ENCODE assay signal across 26 mouse cellular contexts in genomic region chr12:68333366-68333765, GRCm38 (mm10).
DNase-seq lines count a peak whose midpoint lies in the region; ATAC-seq and TF ChIP-seq lines count a peak whose summit lies in the region.
"Had no signal": no experiment of that assay in that cellular context is flagged by ENCODE, and none has a peak within 500 bp of the region (broad histone marks: within the 10 kb centered on the region; RNA-seq: fewer than 3 reads in every experiment).

No protein-coding gene starts in this region.

- H3K4me3 ChIP-seq in forebrain, embryonic 13.5 days, result no peak overlapping the region
- no peak overlapping the region for H3K4me3 ChIP-seq in forebrain, postnatal 0 days (ENCODE audit: low read depth, low read length)
- no peak overlapping the region for H3K4me3 ChIP-seq in forebrain, embryonic 15.5 days
- no peak overlapping the region for H3K4me3 ChIP-seq in forebrain, embryonic 12.5 days (replicated peaks)
- H3K4me3 ChIP-seq: embryonic facial prominence, embryonic 13.5 days; embryonic facial prominence, embryonic 15.5 days; erythroblast, embryonic 14.5 days; forebrain, embryonic 10.5 days had no signal

- no peak overlapping the region for H3K27ac ChIP-seq in forebrain, embryonic 13.5 days
- no peak overlapping the region for H3K27ac ChIP-seq in forebrain, postnatal 0 days (ENCODE audit: low read depth, low read length)
- H3K27ac ChIP-seq in forebrain, embryonic 15.5 days (replicated peaks), result no peak overlapping the region
- H3K27ac ChIP-seq in forebrain, embryonic 12.5 days, result no peak overlapping the region
- H3K27ac ChIP-seq: embryonic facial prominence, embryonic 13.5 days; embryonic facial prominence, embryonic 15.5 days; forebrain, embryonic 10.5 days had no signal

- H3K9ac ChIP-seq in forebrain, embryonic 13.5 days, result no peak overlapping the region
- H3K9ac ChIP-seq in forebrain, postnatal 0 days, result no peak overlapping the region
- no peak overlapping the region for H3K9ac ChIP-seq in forebrain, embryonic 15.5 days (replicated peaks)
- H3K9ac ChIP-seq in forebrain, embryonic 12.5 days, result no peak overlapping the region
- H3K9ac ChIP-seq: embryonic facial prominence, embryonic 13.5 days; embryonic facial prominence, embryonic 15.5 days had no signal

- ATAC-seq in forebrain, embryonic 13.5 days, result 0 out of 2 replicates have a peak, but pooled peaks have one; percentile 30
- ATAC-seq in forebrain, postnatal 0 days, result no peak
- ATAC-seq in forebrain, embryonic 15.5 days (replicated peaks), result peak; percentile 43; the same call in 1 of the 2 replicates
- ATAC-seq in forebrain, embryonic 12.5 days (ENCODE audit: low FRiP score), result no peak
- ATAC-seq in megakaryocyte-erythroid progenitor cell, adult 5-6 weeks (replicated peaks; ENCODE audit: low FRiP score, low TSS enrichment, poor library complexity, severe bottlenecking), result no peak
- ATAC-seq: CD4-positive, CD25-positive, alpha-beta regulatory T cell, adult 4 months had no signal

- no peaks in the 10 kb centered on the region for H3K27me3 ChIP-seq in forebrain, embryonic 13.5 days
- no peaks in the 10 kb centered on the region for H3K27me3 ChIP-seq in forebrain, postnatal 0 days (ENCODE audit: insufficient read depth, low read length)
- H3K27me3 ChIP-seq in forebrain, embryonic 15.5 days, result no peaks in the 10 kb centered on the region
- no peaks in the 10 kb centered on the region for H3K27me3 ChIP-seq in forebrain, embryonic 12.5 days
- H3K27me3 ChIP-seq: CH12.LX; embryonic facial prominence, embryonic 13.5 days; embryonic facial prominence, embryonic 15.5 days had no signal

- WGBS in forebrain, embryonic 13.5 days, result 36% methylated on average over 4 of the region's 4 CpGs
- 25% methylated on average over 4 of the region's 4 CpGs for WGBS in forebrain, postnatal 0 days
- 23% methylated on average over 4 of the region's 4 CpGs for WGBS in forebrain, embryonic 15.5 days
- 46% methylated on average over 4 of the region's 4 CpGs for WGBS in forebrain, embryonic 12.5 days

- no peaks in the 10 kb centered on the region for H3K36me3 ChIP-seq in forebrain, embryonic 13.5 days (ENCODE audit: poor library complexity, severe bottlenecking)
- H3K36me3 ChIP-seq in forebrain, postnatal 0 days (ENCODE audit: insufficient read depth), result no peaks in the 10 kb centered on the region
- no peaks in the 10 kb centered on the region for H3K36me3 ChIP-seq in forebrain, embryonic 15.5 days
- no peaks in the 10 kb centered on the region for H3K36me3 ChIP-seq in forebrain, embryonic 12.5 days (replicated peaks)
- H3K36me3 ChIP-seq: embryonic facial prominence, embryonic 13.5 days; embryonic facial prominence, embryonic 15.5 days; forebrain, embryonic 10.5 days; G1E had no signal

- TF ChIP-seq CTCF in forebrain, postnatal 0 days (IDR thresholded peaks at IDR 0.05; ENCODE audit: low read depth), result no peak

- H3K4me2 ChIP-seq in forebrain, embryonic 13.5 days, result no peak overlapping the region
- H3K4me2 ChIP-seq in forebrain, postnatal 0 days (ENCODE audit: low read depth), result no peak overlapping the region
- H3K4me2 ChIP-seq in forebrain, embryonic 15.5 days (replicated peaks), result no peak overlapping the region
- H3K4me2 ChIP-seq in forebrain, embryonic 12.5 days, result no peak overlapping the region
- H3K4me2 ChIP-seq: embryonic facial prominence, embryonic 13.5 days; embryonic facial prominence, embryonic 15.5 days had no signal

- peaks cover 3% of the 10 kb centered on the region; the same call in 1 of the 2 replicates for H3K9me3 ChIP-seq in forebrain, embryonic 13.5 days (replicated peaks)
- H3K9me3 ChIP-seq in forebrain, postnatal 0 days (ENCODE audit: low read length), result no peaks in the 10 kb centered on the region
- H3K9me3 ChIP-seq in forebrain, embryonic 15.5 days, result no peaks in the 10 kb centered on the region
- 0 out of 2 replicates have a peak, but pooled peaks cover 2% of the 10 kb centered on the region for H3K9me3 ChIP-seq in forebrain, embryonic 12.5 days
- H3K9me3 ChIP-seq: embryonic facial prominence, embryonic 13.5 days; embryonic facial prominence, embryonic 15.5 days had no signal

- H3K4me1 ChIP-seq in forebrain, embryonic 13.5 days, result peaks cover 14% of the 10 kb centered on the region
- H3K4me1 ChIP-seq in forebrain, postnatal 0 days (ENCODE audit: insufficient read depth), result no peaks in the 10 kb centered on the region
- H3K4me1 ChIP-seq in forebrain, embryonic 15.5 days, result peaks cover 7% of the 10 kb centered on the region; the same call in 1 of the 2 replicates
- no peaks in the 10 kb centered on the region; the same call in 1 of the 2 replicates for H3K4me1 ChIP-seq in forebrain, embryonic 12.5 days
- H3K4me1 ChIP-seq: embryonic facial prominence, embryonic 13.5 days; embryonic facial prominence, embryonic 15.5 days had no signal

- no peak for DNase-seq in forebrain, postnatal 0 days
- peak; percentile 55 for DNase-seq in retina, embryonic 14.5 days (ENCODE audit: low spot score)
- peak; percentile 2 for DNase-seq in telencephalon, adult 2 months (ENCODE audit: low read depth, low spot score)
- DNase-seq in right cerebral cortex, postnatal 36 days (ENCODE audit: low spot score in 2 of 2), result no peak
- DNase-seq: adrenal gland, adult 2 months; adrenal gland, postnatal 10 days; adrenal gland, postnatal 25 days; B cell, adult 2 months; cerebellum, adult 11 months; cerebellum, adult 18-20 months; cerebellum, adult 8-10 months; cerebellum, adult 9-11 months; cerebellum, postnatal 14 days; cerebellum, postnatal 36 days; embryo, embryonic 11 days had no signal

Comparison
In these comparisons a context has a peak if more than half of its experiments do, and no peak if none do; other contexts are left out.
1. ATAC-seq: peak in forebrain, embryonic 13.5 days (single experiment) and forebrain, embryonic 15.5 days (single experiment); none in forebrain, postnatal 0 days (single experiment), forebrain, embryonic 12.5 days (single experiment) and megakaryocyte-erythroid progenitor cell, adult 5-6 weeks (single experiment).
2. DNase-seq: peak in retina, embryonic 14.5 days (single experiment) and telencephalon, adult 2 months (single experiment); none in forebrain, postnatal 0 days (single experiment) and right cerebral cortex, postnatal 36 days (0 of 2).